Mouse (Mus musculus) C2C12 (cell line): ENCODE results near the gene Grxcr1. TPM values are rescaled to one million over a fixed set of nuclear protein-coding genes. Genes with fewer than 3 reads are reported as not detected.

ENCODE experiments used
- H3K27me3 ChIP-seq: one replicate; pipeline ENCODE4 v1.6.1; 2011; ENCODE audit not compliant: control insufficient read depth, insufficient read depth, insufficient read length
- H3K36me3 ChIP-seq: one replicate; pipeline ENCODE4 v1.6.1; 2011; ENCODE audit not compliant: control insufficient read depth, insufficient read depth
- H3K4me3 ChIP-seq: one replicate; pipeline ENCODE4 v1.5.1; 2011; ENCODE audit warnings: mild to moderate bottlenecking, control low read depth; ENCODE audit not compliant: poor library complexity, insufficient read depth, severe bottlenecking
- H3K79me2 ChIP-seq: one replicate; pipeline ENCODE4 v1.6.1; 2011; ENCODE audit not compliant: control insufficient read depth, insufficient read depth
- H3K79me3 ChIP-seq: one replicate; pipeline ENCODE4 v1.6.1; 2011; ENCODE audit warnings: low read depth, control low read depth
- H3ac ChIP-seq: one replicate; pipeline ENCODE3; 2011; ENCODE audit warnings: low read depth; ENCODE audit not compliant: control insufficient read depth, insufficient read length
- CEBPB ChIP-seq: IDR thresholded peaks from one replicate; pipeline ENCODE4 v1.6.1; 2011; ENCODE audit warnings: low read depth, mild to moderate bottlenecking, control low read depth, moderate library complexity
- CTCF ChIP-seq: IDR thresholded peaks from one replicate; pipeline ENCODE4 v1.5.1; 2011; ENCODE audit not compliant: control insufficient read depth, insufficient read depth, insufficient read length
- FOSL1 ChIP-seq: IDR thresholded peaks from one replicate; pipeline ENCODE4 v1.8.0; 2011; ENCODE audit warnings: mild to moderate bottlenecking, low read length; ENCODE audit not compliant: poor library complexity, insufficient read depth, severe bottlenecking
- MAX ChIP-seq: IDR thresholded peaks from one replicate; pipeline ENCODE4 v1.6.1; 2011; ENCODE audit warnings: mild to moderate bottlenecking, control low read depth
- MYOD1 ChIP-seq: IDR thresholded peaks from one replicate; pipeline ENCODE4 v1.6.1; 2011; ENCODE audit warnings: low read depth; ENCODE audit not compliant: control insufficient read depth, insufficient read length
- MYOG ChIP-seq: IDR thresholded peaks from one replicate; pipeline ENCODE4 v1.6.1; 2011; ENCODE audit not compliant: control insufficient read depth, insufficient read length; ENCODE audit errors: extremely low read depth
- USF1 ChIP-seq: IDR thresholded peaks from one replicate; pipeline ENCODE4 v1.6.1; 2011; ENCODE audit warnings: low read depth, mild to moderate bottlenecking, control low read depth, moderate library complexity
- polyA plus RNA-seq: library from polyadenylated mRNA; unstranded; fragments of >200 nt; fragmentation: generic; extraction: Trizol; gene quantifications from one replicate; pipeline ENCODE4 v1.2.1, GENCODE M21; 2012; ENCODE audit warnings: missing spikeins

The Grxcr1 gene
- polyA plus RNA-seq, 1 experiment, result not detected

GRCm38 (mm10) chr5:68162503-68162902 is 130.9 kb downstream of the Grxcr1 start:
- no peaks in the 10 kb centered on the region for H3K27me3 ChIP-seq
- no peaks in the 10 kb centered on the region for H3K79me2 ChIP-seq
- TF ChIP-seq MYOG, result no peak
- TF ChIP-seq USF1, result no peak
- no peak for TF ChIP-seq CEBPB
- no peak for TF ChIP-seq FOSL1
- TF ChIP-seq CTCF, result no peak
- TF ChIP-seq MYOD1, result no peak
- no peak for TF ChIP-seq MAX
- H3ac ChIP-seq, result no peak overlapping the region
- no peak overlapping the region for H3K4me3 ChIP-seq
- no peaks in the 10 kb centered on the region for H3K79me3 ChIP-seq
- H3K36me3 ChIP-seq, result no peaks in the 10 kb centered on the region

GRCm38 (mm10) chr5:68165954-68166353 is 134.3 kb downstream of the Grxcr1 start:
- Histone ChIP-seq H3ac (no peak overlapping the region), H3K79me2 (no peaks in the 10 kb centered on the region), H3K27me3 (no peaks in the 10 kb centered on the region), H3K79me3 (no peaks in the 10 kb centered on the region), H3K4me3 (no peak overlapping the region), H3K36me3 (no peaks in the 10 kb centered on the region)
- TF ChIP-seq MAX, result no peak
- TF ChIP-seq CEBPB, result no peak
- no peak for TF ChIP-seq CTCF
- no peak for TF ChIP-seq MYOG
- no peak for TF ChIP-seq MYOD1
- no peak for TF ChIP-seq FOSL1
- TF ChIP-seq USF1, result no peak

Other genes with a start within 250 kb of the Grxcr1 start
- gene Atp8a1, start 184.4 kb upstream of the Grxcr1 start, polyA plus RNA-seq, result not detected
- gene Gm5108, start 90.2 kb upstream of the Grxcr1 start, polyA plus RNA-seq, result not detected
- not detected for gene Gm21905, start 85.4 kb upstream of the Grxcr1 start, polyA plus RNA-seq